Mouse (Mus musculus) mesoderm, embryonic 11.5 days (tissue): ENCODE measurements around the gene Elmo2.
A peak's percentile ranks its signal among the peaks of the same experiment; 100 is the strongest.

Source experiments
- DNase-seq: peaks from one replicate; pipeline ENCODE4 v3.0.0-alpha.2; 2012; ENCODE audit warnings: low read depth, low spot score

The Elmo2 gene

GRCm38 (mm10) chr2:165326304-165327190, at the start of gene Elmo2:
Elmo2 (minus strand) TSS chr2:165326479.
- peak; percentile 97 for DNase-seq

GRCm38 (mm10) chr2:165376001-165376400, 49.7 kb upstream of the Elmo2 start:
- DNase-seq, result no peak

- DNase-seq, result no peak
Observed at GRCm38 (mm10) chr2:165375478-165375877, 49.2 kb upstream of the Elmo2 start.

DNA sequence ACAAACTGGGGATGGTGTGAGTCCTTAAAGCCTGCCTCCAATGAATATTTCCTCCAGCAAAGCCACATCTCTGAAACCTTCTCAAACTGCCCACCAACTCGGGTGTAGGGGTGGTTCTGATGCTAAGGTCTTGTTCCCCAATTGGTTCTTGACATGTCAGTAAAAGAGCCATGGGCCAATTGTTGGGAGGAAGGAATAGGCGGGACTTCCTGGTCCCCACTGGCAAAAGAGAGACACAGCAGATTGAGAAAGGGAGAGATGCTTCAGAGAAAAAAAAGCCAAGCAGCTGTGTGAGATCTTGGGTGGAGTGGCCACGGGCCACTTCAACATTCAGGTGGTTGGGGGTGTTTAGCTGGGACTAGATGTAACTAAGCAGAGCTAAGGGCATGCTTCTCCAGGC, 44.8 kb upstream of the Elmo2 start:
- no peak for DNase-seq

GRCm38 (mm10) chr2:165370348-165370747, 44.1 kb upstream of the Elmo2 start:
- DNase-seq, result no peak

DNA sequence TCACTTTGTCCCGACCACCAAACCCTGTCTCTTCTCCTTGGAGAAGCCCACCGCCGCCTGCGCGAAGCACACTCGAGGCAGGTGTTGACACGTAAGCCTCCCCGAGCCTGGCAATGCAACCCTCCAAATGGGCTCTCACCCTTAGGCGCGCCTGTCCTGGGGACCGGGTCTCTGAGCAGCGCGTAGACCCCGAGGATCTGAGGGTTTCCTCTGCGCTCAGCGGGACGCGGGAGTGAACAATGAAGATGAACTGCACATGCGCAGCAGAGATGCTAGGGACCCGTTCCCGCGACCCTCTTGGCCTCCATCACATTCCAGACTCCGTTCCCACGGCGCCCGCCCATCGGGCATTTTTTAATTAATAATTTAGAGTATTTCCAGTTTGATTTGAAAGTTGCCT, 42.2 kb upstream of the Elmo2 start, which contains the start of gene Zfp663:
Gene Zfp663 (minus strand): TSS at position 234 of the 400 bp plus-strand sequence.
- peak; percentile 87 for DNase-seq

- DNase-seq, result no peak
Observed at GRCm38 (mm10) chr2:165367868-165368439, 41.7 kb upstream of the Elmo2 start.

GRCm38 (mm10) chr2:165367047-165367520, 40.8 kb upstream of the Elmo2 start:
- DNase-seq, result no peak

GRCm38 (mm10) chr2:165364334-165365091, 38.2 kb upstream of the Elmo2 start:
- DNase-seq, result peak; percentile 84

- DNase-seq, result no peak
Observed at GRCm38 (mm10) chr2:165363282-165363681, 37.0 kb upstream of the Elmo2 start.

GRCm38 (mm10) chr2:165360861-165361260, 34.6 kb upstream of the Elmo2 start:
- DNase-seq, result peak; percentile 91

DNA sequence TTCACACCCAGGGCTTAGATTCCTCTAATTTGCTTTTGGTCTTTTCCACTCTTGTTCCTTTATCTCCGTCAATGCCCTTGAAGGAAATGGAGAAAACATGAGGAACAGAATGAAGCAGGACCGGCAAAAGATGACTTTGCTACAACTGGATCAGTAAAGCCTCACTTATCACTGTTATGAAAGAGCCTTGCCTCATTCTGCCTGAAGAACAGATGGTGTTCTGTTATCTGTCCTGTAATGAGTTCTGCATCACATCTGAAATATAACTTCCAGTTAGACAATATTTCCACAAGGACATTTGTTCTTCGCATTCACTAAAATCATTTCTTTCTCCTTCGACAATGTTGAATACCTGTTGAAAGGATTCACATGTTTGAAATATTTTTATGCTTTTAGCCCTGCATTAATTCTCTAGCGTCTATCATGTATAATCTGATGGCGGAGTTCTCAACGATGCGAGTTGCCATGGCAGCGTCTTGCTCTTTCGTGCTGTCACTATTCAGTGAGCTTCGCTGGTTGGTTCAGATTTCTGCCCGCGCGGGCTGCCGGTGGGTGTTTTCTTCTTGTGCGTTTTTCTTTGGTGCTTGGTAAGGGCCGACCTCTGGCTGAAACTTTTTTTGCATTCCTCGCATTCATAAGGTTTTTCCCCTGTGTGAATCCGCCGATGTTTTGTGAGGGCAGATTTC, 25.7 kb upstream of the Elmo2 start:
- no peak for DNase-seq

DNA sequence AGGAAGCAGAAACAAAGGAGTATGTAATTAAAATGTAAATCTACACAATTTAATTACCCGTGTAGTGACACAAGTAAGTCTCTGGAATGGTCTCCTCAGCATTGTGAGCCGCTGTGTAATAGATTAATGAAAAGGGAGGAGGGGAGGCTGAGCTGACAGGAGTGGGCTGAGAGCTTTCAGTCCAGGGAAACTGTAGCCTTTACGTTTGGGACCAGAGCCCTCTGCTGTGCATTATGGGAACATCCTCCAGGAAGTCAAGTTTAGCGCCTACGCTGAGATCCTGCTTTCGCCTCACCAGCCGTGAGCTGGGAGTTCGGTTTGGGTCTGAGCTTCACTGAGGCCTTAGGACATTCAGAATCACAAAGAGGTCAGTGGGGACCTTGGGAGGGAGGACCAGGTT, 23.2 kb upstream of the Elmo2 start:
- peak; percentile 57 for DNase-seq

- no peak for DNase-seq
Observed at GRCm38 (mm10) chr2:165346180-165346579, 19.9 kb upstream of the Elmo2 start.

DNA sequence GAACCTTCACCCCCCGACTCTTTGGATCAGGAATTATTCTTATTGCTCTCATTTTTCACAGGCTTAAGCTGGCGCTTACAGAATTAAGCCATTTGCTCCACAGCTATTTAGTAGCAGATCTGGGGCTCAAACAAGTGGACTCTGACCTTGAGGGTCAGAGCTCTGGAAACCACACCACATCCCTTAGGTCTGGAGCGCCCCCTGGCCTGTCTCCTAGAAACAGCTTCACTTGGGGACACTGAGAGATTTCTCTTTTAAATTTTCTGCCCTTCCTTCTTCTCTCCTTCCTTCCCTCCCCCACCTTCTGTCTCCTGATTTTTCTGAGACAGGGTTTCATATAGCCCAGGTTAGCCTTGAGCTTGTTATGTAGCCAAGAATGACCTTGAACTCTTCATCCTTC, 10.9 kb upstream of the Elmo2 start:
- DNase-seq, result peak; percentile 50

- DNase-seq, result no peak
Observed at GRCm38 (mm10) chr2:165332610-165333210, 6.4 kb upstream of the Elmo2 start.

GRCm38 (mm10) chr2:165329703-165330102, 3.4 kb upstream of the Elmo2 start:
- DNase-seq, result no peak

DNA sequence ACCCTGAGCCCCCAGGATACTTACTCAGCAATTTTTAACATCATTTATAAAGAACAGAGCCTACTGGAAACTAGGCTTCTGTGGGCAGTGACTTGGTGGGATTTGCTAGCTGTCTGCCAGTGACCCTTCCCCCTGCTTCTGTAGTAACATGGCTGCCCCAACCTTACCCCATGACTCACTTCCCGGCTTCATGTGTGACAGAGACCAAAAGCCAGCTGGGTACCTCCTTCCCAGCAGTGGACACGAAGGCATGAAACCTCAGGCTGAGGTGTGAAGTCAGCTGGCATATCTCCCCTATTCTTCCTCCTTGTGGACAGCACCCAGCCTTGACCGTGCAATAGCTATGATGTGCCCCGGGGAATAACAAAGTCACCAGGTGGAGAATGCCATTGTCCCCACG, 2.5 kb upstream of the Elmo2 start:
- DNase-seq, result no peak

- DNase-seq, result no peak
Observed at GRCm38 (mm10) chr2:165327386-165327785, 1.1 kb upstream of the Elmo2 start.

- DNase-seq, result no peak
Observed at GRCm38 (mm10) chr2:165325521-165326303, 567 bp downstream of the Elmo2 start.
